Comparison of ENCODE assay signal across 24 mouse cellular contexts in genomic region chr4:134319074-134319473, GRCm38 (mm10). TPM values are rescaled to one million over a fixed set of nuclear protein-coding genes. Genes with fewer than 3 reads are reported as not detected.
A peak's percentile ranks its signal among the peaks of the same experiment; 100 is the strongest.
DNase-seq lines count a peak whose midpoint lies in the region; ATAC-seq and TF ChIP-seq lines count a peak whose summit lies in the region.
"Had no signal": no experiment of that assay in that cellular context is flagged by ENCODE, and none has a peak within 500 bp of the region (broad histone marks: within the 10 kb centered on the region; RNA-seq: fewer than 3 reads in every experiment).

No protein-coding gene starts in this region.

- peak; percentile 40 for DNase-seq in gastrocnemius, postnatal 25 days
- DNase-seq in gastrocnemius, postnatal 4 days (ENCODE audit: low spot score in 2 of 2) = no peak
- no peak for DNase-seq in heart, embryonic 10.5 days (ENCODE audit: low spot score)
- DNase-seq in heart, adult 18-20 months = no peak
- no peak for DNase-seq in heart, postnatal 0 days (ENCODE audit: low spot score)
- DNase-seq in kidney, adult 2 months = no peak
- DNase-seq: adrenal gland, postnatal 14 days; cerebellum, adult 11-12 months; cerebellum, adult 9-10 months; cerebellum, postnatal 25 days; kidney, adult 9 months; kidney, postnatal 10 days had no signal

- peaks cover 56% of the 10 kb centered on the region for H3K4me1 ChIP-seq in heart, embryonic 10.5 days
- peaks cover 22 to 40% of the 10 kb centered on the region in 2 experiments for H3K4me1 ChIP-seq in heart, embryonic 14.5 days (ENCODE audit: control insufficient read depth in 2 of 2, insufficient read depth in 2 of 2, low read length in 2 of 2)
- H3K4me1 ChIP-seq in heart, postnatal 0 days (ENCODE audit: control insufficient read depth, insufficient read depth) = peaks cover 28% of the 10 kb centered on the region
- no peaks in the 10 kb centered on the region for H3K4me1 ChIP-seq in kidney, adult 2 months (ENCODE audit: control insufficient read depth, insufficient read depth, low read length)
- peaks cover 14% of the 10 kb centered on the region for H3K4me1 ChIP-seq in kidney, embryonic 15.5 days
- H3K4me1 ChIP-seq: forebrain, embryonic 15.5 days had no signal

- H3K9me3 ChIP-seq in heart, embryonic 10.5 days = no peaks in the 10 kb centered on the region
- H3K9me3 ChIP-seq in heart, embryonic 14.5 days (ENCODE audit: control insufficient read depth, low read length) = no peaks in the 10 kb centered on the region
- no peaks in the 10 kb centered on the region for H3K9me3 ChIP-seq in heart, postnatal 0 days (replicated peaks; ENCODE audit: control insufficient read depth, low read length)
- no peaks in the 10 kb centered on the region for H3K9me3 ChIP-seq in kidney, embryonic 15.5 days (replicated peaks)
- H3K9me3 ChIP-seq: embryonic facial prominence, embryonic 12.5 days; forebrain, embryonic 15.5 days; hindbrain, embryonic 12.5 days had no signal

- TF ChIP-seq EP300 in heart, postnatal 0 days (IDR thresholded peaks at IDR 0.05; ENCODE audit: low read depth) = no peak

- 57% methylated on average over 5 of the region's 5 CpGs for WGBS in heart, embryonic 10.5 days
- WGBS in heart, embryonic 14.5 days = 44% methylated on average over 5 of the region's 5 CpGs
- 47% methylated on average over 5 of the region's 5 CpGs for WGBS in heart, postnatal 0 days
- WGBS in kidney, adult 2 months = 91% methylated on average over 5 of the region's 5 CpGs
- 88% methylated on average over 5 of the region's 5 CpGs for WGBS in kidney, embryonic 15.5 days

- no peak overlapping the region for H3K4me3 ChIP-seq in heart, embryonic 10.5 days
- H3K4me3 ChIP-seq in heart, embryonic 14.5 days (ENCODE audit: control insufficient read depth in 1 of 2, insufficient read depth in 1 of 2, low read depth in 1 of 2, low read length in 2 of 2) = peak overlapping the region in 1 of 2 experiments; percentile 48; a peak in 1 of 4 replicates
- peak overlapping the region; percentile 15; the same call in 1 of the 2 replicates for H3K4me3 ChIP-seq in heart, postnatal 0 days (ENCODE audit: low read depth, low read length)
- no peak overlapping the region for H3K4me3 ChIP-seq in kidney, adult 2 months (ENCODE audit: insufficient read depth, low read depth, low read length)
- no peak overlapping the region for H3K4me3 ChIP-seq in kidney, embryonic 15.5 days (replicated peaks)
- H3K4me3 ChIP-seq: embryonic facial prominence, embryonic 12.5 days; forebrain, embryonic 15.5 days; hindbrain, embryonic 12.5 days had no signal

- TF ChIP-seq POLR2A in kidney, adult 2 months (IDR thresholded peaks at IDR 0.05; ENCODE audit: low read depth, low read length) = no peak

- H3K27ac ChIP-seq in heart, embryonic 10.5 days = peak overlapping the region; percentile 39; the same call in 1 of the 2 replicates
- H3K27ac ChIP-seq in heart, embryonic 14.5 days (replicated peaks in 1 of 2; ENCODE audit: control insufficient read depth in 1 of 2, insufficient read depth in 1 of 2, low read depth in 2 of 2, low read length in 2 of 2) = peak overlapping the region; percentile 13 to 58; a peak in 3 of 4 replicates
- peak overlapping the region; percentile 32 for H3K27ac ChIP-seq in heart, postnatal 0 days (ENCODE audit: low read depth)
- no peak overlapping the region for H3K27ac ChIP-seq in kidney, adult 2 months (ENCODE audit: insufficient read depth, low read depth, low read length)
- no peak overlapping the region for H3K27ac ChIP-seq in kidney, embryonic 15.5 days
- H3K27ac ChIP-seq: embryonic facial prominence, embryonic 12.5 days; forebrain, embryonic 15.5 days; hindbrain, embryonic 12.5 days had no signal

- H3K9ac ChIP-seq in heart, embryonic 14.5 days (ENCODE audit: low read length) = peak overlapping the region; percentile 60
- H3K9ac ChIP-seq in heart, postnatal 0 days (replicated peaks; ENCODE audit: low read depth, low read length) = 0 out of 2 replicates have a peak overlapping the region, but pooled peaks have one; percentile 22
- no peak overlapping the region for H3K9ac ChIP-seq in kidney, embryonic 15.5 days
- H3K9ac ChIP-seq: embryonic facial prominence, embryonic 12.5 days; forebrain, embryonic 15.5 days; hindbrain, embryonic 12.5 days had no signal

- H3K4me2 ChIP-seq in heart, embryonic 14.5 days (ENCODE audit: low read length) = peak overlapping the region; percentile 70
- peak overlapping the region; percentile 63 for H3K4me2 ChIP-seq in heart, postnatal 0 days (ENCODE audit: low read depth, low read length)
- H3K4me2 ChIP-seq in kidney, embryonic 15.5 days = no peak overlapping the region
- H3K4me2 ChIP-seq: embryonic facial prominence, embryonic 12.5 days; forebrain, embryonic 15.5 days; hindbrain, embryonic 12.5 days had no signal

- peaks cover 67% of the 10 kb centered on the region for H3K36me3 ChIP-seq in heart, embryonic 10.5 days
- peaks cover 68% of the 10 kb centered on the region for H3K36me3 ChIP-seq in heart, embryonic 14.5 days (ENCODE audit: control insufficient read depth, insufficient read depth, low read length)
- peaks cover 43% of the 10 kb centered on the region for H3K36me3 ChIP-seq in heart, postnatal 0 days (replicated peaks; ENCODE audit: control insufficient read depth, insufficient read depth, low read length)
- H3K36me3 ChIP-seq in kidney, adult 2 months (ENCODE audit: control insufficient read depth, insufficient read depth, low read length) = no peaks in the 10 kb centered on the region
- no peaks in the 10 kb centered on the region for H3K36me3 ChIP-seq in kidney, embryonic 15.5 days
- H3K36me3 ChIP-seq: embryonic facial prominence, embryonic 12.5 days; forebrain, embryonic 15.5 days; hindbrain, embryonic 12.5 days had no signal

- TF ChIP-seq CTCF in heart, postnatal 0 days (IDR thresholded peaks at IDR 0.05; ENCODE audit: low read depth) = no peak
- TF ChIP-seq CTCF in kidney, adult 2 months (conservative IDR thresholded peaks at IDR 0.05; ENCODE audit: insufficient read depth, insufficient read length, low read depth, low read length) = no peak

- no peak for ATAC-seq in heart, embryonic 14.5 days (ENCODE audit: insufficient number of reproducible peaks, insufficient read depth, low FRiP score, low read depth)
- no peak for ATAC-seq in heart, postnatal 0 days (ENCODE audit: insufficient read depth, low read depth)
- ATAC-seq in kidney, embryonic 15.5 days (replicated peaks; ENCODE audit: low FRiP score) = no peak
- ATAC-seq: activated CD4-positive, CD25-positive, alpha-beta regulatory T cell, adult 4 months; forebrain, embryonic 15.5 days; hindbrain, embryonic 16.5 days; inflammation-experienced regulatory T-cells, adult 6 months; Patski had no signal

- H3K27me3 ChIP-seq in heart, embryonic 10.5 days (ENCODE audit: insufficient read depth, poor library complexity, severe bottlenecking) = no peaks in the 10 kb centered on the region
- H3K27me3 ChIP-seq in heart, embryonic 14.5 days (ENCODE audit: control insufficient read depth, insufficient read depth, low read length) = no peaks in the 10 kb centered on the region
- no peaks in the 10 kb centered on the region for H3K27me3 ChIP-seq in heart, postnatal 0 days (ENCODE audit: control insufficient read depth, insufficient read depth, low read length)
- H3K27me3 ChIP-seq in kidney, adult 2 months (replicated peaks; ENCODE audit: control insufficient read depth, insufficient read depth, low read length) = no peaks in the 10 kb centered on the region
- 0 out of 2 replicates have a peak, but pooled peaks cover 2% of the 10 kb centered on the region for H3K27me3 ChIP-seq in kidney, embryonic 15.5 days
- H3K27me3 ChIP-seq: CH12.LX; embryonic facial prominence, embryonic 12.5 days; forebrain, embryonic 15.5 days; hindbrain, embryonic 12.5 days; Patski had no signal

RNA-seq across cellular contexts. Expression of gene Trim63, which starts 4.2 kb away (rescaled TPM):
- total RNA-seq in gastrocnemius, postnatal 25 days (2021) = 100 to 1,000 TPM; 113 to 253 TPM
- total RNA-seq in gastrocnemius, postnatal 4 days (2021) = 10 to 100 TPM; 48.4 to 59.5 TPM
- polyA plus RNA-seq in heart, embryonic 10.5 days (2016; fragmentation: Nextera tagmentation; extraction: Ambion mirVana) = 47.5 and 77.0 TPM in 2 replicates
- 100 to 1,000 TPM; 195 to 199 TPM for total RNA-seq in heart, adult 18-20 months (2021)
- 39.4 and 43.2 TPM in 2 replicates for polyA plus RNA-seq in heart, embryonic 14.5 days (2014; fragmentation: Nextera tagmentation; extraction: Ambion mirVana)
- 168 and 170 TPM in 2 replicates for total RNA-seq in heart, postnatal 0 days (2014; rRNA removed; ENCODE audit: low replicate concordance)
- polyA plus RNA-seq in heart, postnatal 0 days (2015; fragmentation: Nextera tagmentation; extraction: Ambion mirVana) = 248 and 281 TPM in 2 replicates
- polyA plus RNA-seq in kidney, adult 2 months (2012; rRNA removed) = 4.2 and 7.4 TPM in 2 replicates
- polyA plus RNA-seq in kidney, embryonic 15.5 days (2015; fragmentation: Nextera tagmentation; extraction: Ambion mirVana) = 3.7 and 4.4 TPM in 2 replicates
- total RNA-seq: adrenal gland, postnatal 14 days; granulocyte monocyte progenitor cell, adult 5-6 weeks had no signal
- polyA plus RNA-seq: activated CD4-positive, CD25-positive, alpha-beta regulatory T cell, adult 4 months; inflammation-experienced regulatory T-cells, adult 6 months had no signal

RNA-seq across cellular contexts. Expression of gene Slc30a2, which starts 23.9 kb away (rescaled TPM):
- 1 to 10 TPM; 1.4 to 7.2 TPM for total RNA-seq in gastrocnemius, postnatal 25 days (2021)
- total RNA-seq in gastrocnemius, postnatal 4 days (2021) = under 1 TPM; 0.44 to 0.54 TPM
- 0.09 and 0.36 TPM in 2 replicates for polyA plus RNA-seq in heart, embryonic 10.5 days (2016; fragmentation: Nextera tagmentation; extraction: Ambion mirVana)
- total RNA-seq in heart, adult 18-20 months (2021) = under 1 TPM; 0.30 to 0.72 TPM
- 0.08 and 0.11 TPM in 2 replicates for polyA plus RNA-seq in heart, embryonic 14.5 days (2014; fragmentation: Nextera tagmentation; extraction: Ambion mirVana)
- 0.38 TPM in 1 of 2 replicates, not detected in the other for total RNA-seq in heart, postnatal 0 days (2014; rRNA removed; ENCODE audit: low replicate concordance)
- polyA plus RNA-seq in heart, postnatal 0 days (2015; fragmentation: Nextera tagmentation; extraction: Ambion mirVana) = 0.16 and 0.33 TPM in 2 replicates
- polyA plus RNA-seq in kidney, adult 2 months (2012; rRNA removed) = 32.3 and 33.3 TPM in 2 replicates
- polyA plus RNA-seq in kidney, embryonic 15.5 days (2015; fragmentation: Nextera tagmentation; extraction: Ambion mirVana) = 0.73 and 1.1 TPM in 2 replicates
- total RNA-seq: granulocyte monocyte progenitor cell, adult 5-6 weeks had no signal
- polyA plus RNA-seq: forebrain, embryonic 11.5 days; hindbrain, embryonic 12.5 days; Patski had no signal

RNA-seq across cellular contexts. Expression of gene Pdik1l, which starts 31.4 kb away (rescaled TPM):
- 1 to 10 TPM; 2.3 to 3.8 TPM for total RNA-seq in gastrocnemius, postnatal 25 days (2021)
- 10 to 100 TPM; 10.4 to 11.8 TPM for total RNA-seq in gastrocnemius, postnatal 4 days (2021)
- 15.8 and 18.2 TPM in 2 replicates for polyA plus RNA-seq in heart, embryonic 10.5 days (2016; fragmentation: Nextera tagmentation; extraction: Ambion mirVana)
- total RNA-seq in heart, adult 18-20 months (2021) = 1 to 10 TPM; 4.8 to 8.0 TPM
- 13.5 and 15.3 TPM in 2 replicates for polyA plus RNA-seq in heart, embryonic 14.5 days (2014; fragmentation: Nextera tagmentation; extraction: Ambion mirVana)
- total RNA-seq in heart, postnatal 0 days (2014; rRNA removed; ENCODE audit: low replicate concordance) = 6.6 and 31.0 TPM in 2 replicates
- 7.7 and 9.4 TPM in 2 replicates for polyA plus RNA-seq in heart, postnatal 0 days (2015; fragmentation: Nextera tagmentation; extraction: Ambion mirVana)
- polyA plus RNA-seq in kidney, adult 2 months (2012; rRNA removed) = 3.3 and 3.4 TPM in 2 replicates
- 21.6 TPM in 2 replicates for polyA plus RNA-seq in kidney, embryonic 15.5 days (2015; fragmentation: Nextera tagmentation; extraction: Ambion mirVana)

Comparison
In these comparisons a context has a peak if more than half of its experiments do, and no peak if none do; other contexts are left out.
1. RNA of gene Slc30a2, which starts 23.9 kb away (polyA plus RNA-seq): 32.3 to 33.3 TPM in kidney, adult 2 months; 0.73 to 1.1 TPM in kidney, embryonic 15.5 days, 0.16 to 0.33 TPM in heart, postnatal 0 days, 0.09 to 0.36 TPM in heart, embryonic 10.5 days and 0.08 to 0.11 TPM in heart, embryonic 14.5 days; every median in the first group is over 10 times any median in the second.
2. H3K27ac ChIP-seq: peak in heart, embryonic 10.5 days (single experiment), heart, embryonic 14.5 days (2 of 2) and heart, postnatal 0 days (single experiment); none in kidney, adult 2 months (single experiment) and kidney, embryonic 15.5 days (single experiment).